Mouse (Mus musculus) liver, embryonic 11.5 days (tissue): ENCODE measurements around the gene 4931429L15Rik. TPM values are rescaled to one million over a fixed set of nuclear protein-coding genes. Genes with fewer than 3 reads are reported as not detected.

Source experiments
- ATAC-seq: fragments of 200-750 bp; cut with Nextera tagmentation; replicated peaks from 2 replicates; pipeline ENCODE4 v1.8.0; 2017; ENCODE audit warnings: moderate number of reproducible peaks, mild to moderate bottlenecking, moderate TSS enrichment, moderate library complexity; ENCODE audit not compliant: low FRiP score
- DNase-seq: peaks from one replicate; pipeline ENCODE4 v3.0.0-alpha.2; 2017; ENCODE audit warnings: low spot score
- H3K27ac ChIP-seq: fragments of 300-500 bp; sonication (generic); 2 replicates; pipeline ENCODE4 v1.5.1; 2014; ENCODE audit warnings: mild to moderate bottlenecking, low read depth, low read length, control low read depth
- H3K27me3 ChIP-seq: fragments of 300-500 bp; sonication (generic); replicated peaks from 2 replicates; pipeline ENCODE4 v1.6.1; 2014; ENCODE audit warnings: low read length, mixed read lengths; ENCODE audit not compliant: control insufficient read depth, insufficient read depth
- H3K36me3 ChIP-seq: fragments of 300-500 bp; sonication (generic); 2 replicates; pipeline ENCODE4 v1.6.1; 2014; ENCODE audit warnings: mild to moderate bottlenecking, low read length, moderate library complexity, mixed read lengths; ENCODE audit not compliant: control insufficient read depth, insufficient read depth
- H3K4me1 ChIP-seq: fragments of 300-500 bp; sonication (generic); replicated peaks from 2 replicates; pipeline ENCODE4 v1.6.1; 2014; ENCODE audit warnings: low read length, mixed read lengths; ENCODE audit not compliant: control insufficient read depth, insufficient read depth
- H3K4me2 ChIP-seq: fragments of 300-500 bp; sonication (generic); 2 replicates; pipeline ENCODE4 v1.6.1; 2014; ENCODE audit warnings: mild to moderate bottlenecking, control low read depth, moderate library complexity
- H3K4me3 ChIP-seq: fragments of 300-500 bp; sonication (generic); 2 replicates; pipeline ENCODE4 v1.5.1; 2014; ENCODE audit warnings: low read depth, low read length, control low read depth
- H3K9ac ChIP-seq: fragments of 300-500 bp; sonication (generic); 2 replicates; pipeline ENCODE4 v1.6.1; 2014; ENCODE audit warnings: low read depth, low read length, control low read depth
- H3K9me3 ChIP-seq: fragments of 300-500 bp; sonication (generic); 2 replicates; pipeline ENCODE4 v1.6.1; 2016; ENCODE audit warnings: low read length, inconsistent platforms, mixed read lengths; ENCODE audit not compliant: control insufficient read depth
- WGBS: fragments of 180-500 bp; shearing (Covaris S2); extraction: QIAGEN DNeasy Blood & Tissue Kit; methylation state at CpG from one replicate; pipeline ENCODE4 v1.1.7; 2014; 5-methylcytosine and 5-hydroxymethylcytosine counted together
- polyA plus RNA-seq: library from polyadenylated mRNA; unstranded; fragments of >200 nt; fragmentation: Nextera tagmentation; extraction: Ambion mirVana; gene quantifications from 2 replicates; pipeline ENCODE4 v1.2.1, GENCODE M21; 2014

Gene 4931429L15Rik
- polyA plus RNA-seq, 1 experiment from 2014 or later: not detected

GRCm38 (mm10) chr9:46329801-46330585, 10.2 kb upstream of the 4931429L15Rik start:
- Histone ChIP-seq H3K27ac (no peak overlapping the region), H3K4me1 (peaks cover 4% of the 10 kb centered on the region), H3K9me3 (no peaks in the 10 kb centered on the region), H3K4me2 (peak overlapping the region; percentile 84), H3K9ac (no peak overlapping the region), H3K36me3 (no peaks in the 10 kb centered on the region), H3K4me3 (no peak overlapping the region; the same call in 1 of the 2 replicates), H3K27me3 (peaks cover 20% of the 10 kb centered on the region)
- DNase-seq (no peak), ATAC-seq (no peak)
- 13% methylated on average over 24 of the region's 24 CpGs for WGBS

GRCm38 (mm10) chr9:46329250-46329648, 9.5 kb upstream of the 4931429L15Rik start:
- 4% methylated on average over 19 of the region's 19 CpGs for WGBS
- peaks cover 15% of the 10 kb centered on the region for H3K27me3 ChIP-seq
- peak overlapping the region; percentile 64 for H3K9ac ChIP-seq
- H3K4me2 ChIP-seq: peak overlapping the region; percentile 84
- H3K4me1 ChIP-seq: peaks cover 4% of the 10 kb centered on the region
- no peaks in the 10 kb centered on the region for H3K36me3 ChIP-seq
- ATAC-seq: no peak
- no peak for DNase-seq
- H3K27ac ChIP-seq: peak overlapping the region; percentile 32; the same call in 1 of the 2 replicates
- H3K4me3 ChIP-seq: peak overlapping the region; percentile 46
- no peaks in the 10 kb centered on the region for H3K9me3 ChIP-seq

GRCm38 (mm10) chr9:46328572-46329249, 8.9 kb upstream of the 4931429L15Rik start:
- H3K9ac ChIP-seq: peak overlapping the region; percentile 64
- peaks cover 4% of the 10 kb centered on the region for H3K4me1 ChIP-seq
- H3K4me3 ChIP-seq: peak overlapping the region; percentile 46
- 13% methylated on average over 30 of the region's 30 CpGs for WGBS
- no peaks in the 10 kb centered on the region for H3K9me3 ChIP-seq
- no peaks in the 10 kb centered on the region for H3K36me3 ChIP-seq
- peak overlapping the region; percentile 32; the same call in 1 of the 2 replicates for H3K27ac ChIP-seq
- DNase-seq (peak; percentile 60), ATAC-seq (0 out of 2 replicates have a peak, but pooled peaks have one; percentile 34)
- peaks cover 12% of the 10 kb centered on the region for H3K27me3 ChIP-seq
- peak overlapping the region; percentile 84 for H3K4me2 ChIP-seq

GRCm38 (mm10) chr9:46327706-46328571, 8.2 kb upstream of the 4931429L15Rik start:
- DNase-seq (peak; percentile 49), ATAC-seq (no peak)
- WGBS: 60% methylated on average over 25 of the region's 25 CpGs
- H3K4me1 ChIP-seq: peaks cover 4% of the 10 kb centered on the region
- no peaks in the 10 kb centered on the region for H3K36me3 ChIP-seq
- H3K27me3 ChIP-seq: peaks cover 8% of the 10 kb centered on the region
- no peaks in the 10 kb centered on the region for H3K9me3 ChIP-seq
- peak overlapping the region; percentile 64; the same call in 1 of the 2 replicates for H3K9ac ChIP-seq
- no peak overlapping the region for H3K27ac ChIP-seq
- no peak overlapping the region for H3K4me3 ChIP-seq
- H3K4me2 ChIP-seq: peak overlapping the region; percentile 84

GRCm38 (mm10) chr9:46326694-46327405, 7.1 kb upstream of the 4931429L15Rik start:
- Histone ChIP-seq H3K4me3 (no peak overlapping the region), H3K4me2 (no peak overlapping the region), H3K9ac (no peak overlapping the region), H3K27ac (no peak overlapping the region), H3K4me1 (peaks cover 4% of the 10 kb centered on the region), H3K36me3 (no peaks in the 10 kb centered on the region), H3K9me3 (no peaks in the 10 kb centered on the region), H3K27me3 (peaks cover 5% of the 10 kb centered on the region)
- no peak for DNase-seq
- WGBS: 87% methylated on average over 11 of the region's 11 CpGs
- no peak for ATAC-seq

GRCm38 (mm10) chr9:46320461-46320860, 675 bp upstream of the 4931429L15Rik start:
- 79% methylated on average over 2 of the region's 2 CpGs for WGBS
- no peaks in the 10 kb centered on the region for H3K36me3 ChIP-seq
- DNase-seq (no peak), ATAC-seq (no peak)
- no peak overlapping the region for H3K4me3 ChIP-seq
- no peaks in the 10 kb centered on the region for H3K9me3 ChIP-seq
- no peaks in the 10 kb centered on the region for H3K4me1 ChIP-seq
- H3K9ac ChIP-seq: no peak overlapping the region
- no peak overlapping the region for H3K4me2 ChIP-seq
- peaks cover 2% of the 10 kb centered on the region; the same call in 1 of the 2 replicates for H3K27me3 ChIP-seq
- H3K27ac ChIP-seq: no peak overlapping the region

GRCm38 (mm10) chr9:46317957-46318356, 1.8 kb downstream of the 4931429L15Rik start:
- Histone ChIP-seq H3K36me3 (no peaks in the 10 kb centered on the region), H3K4me2 (no peak overlapping the region), H3K27me3 (0 out of 2 replicates have a peak, but pooled peaks cover 2% of the 10 kb centered on the region), H3K4me3 (no peak overlapping the region), H3K9ac (no peak overlapping the region), H3K4me1 (no peaks in the 10 kb centered on the region), H3K27ac (no peak overlapping the region), H3K9me3 (no peaks in the 10 kb centered on the region)
- ATAC-seq: no peak
- WGBS: 83% methylated on average over 3 of the region's 3 CpGs
- no peak for DNase-seq

- H3K4me3 ChIP-seq: no peak overlapping the region
- no peaks in the 10 kb centered on the region for H3K9me3 ChIP-seq
- no peak for ATAC-seq
- WGBS: 58% methylated on average over 8 of the region's 8 CpGs
- DNase-seq: no peak
- no peaks in the 10 kb centered on the region for H3K4me1 ChIP-seq
- H3K27me3 ChIP-seq: 0 out of 2 replicates have a peak, but pooled peaks cover 2% of the 10 kb centered on the region
- no peak overlapping the region for H3K27ac ChIP-seq
- H3K4me2 ChIP-seq: no peak overlapping the region
- H3K36me3 ChIP-seq: no peaks in the 10 kb centered on the region
- H3K9ac ChIP-seq: no peak overlapping the region
Observed at GRCm38 (mm10) chr9:46316909-46317308, 2.9 kb downstream of the 4931429L15Rik start.
